Mouse (Mus musculus): ENCODE measurements around the gene Cdc42ep5. TPM values are rescaled to one million over a fixed set of nuclear protein-coding genes. Genes with fewer than 3 reads are reported as not detected.

The Cdc42ep5 gene
- polyA plus RNA-seq (2015; fragmentation: Nextera tagmentation; extraction: Ambion mirVana) = 36.6 and 37.6 TPM in 2 replicates

DNA sequence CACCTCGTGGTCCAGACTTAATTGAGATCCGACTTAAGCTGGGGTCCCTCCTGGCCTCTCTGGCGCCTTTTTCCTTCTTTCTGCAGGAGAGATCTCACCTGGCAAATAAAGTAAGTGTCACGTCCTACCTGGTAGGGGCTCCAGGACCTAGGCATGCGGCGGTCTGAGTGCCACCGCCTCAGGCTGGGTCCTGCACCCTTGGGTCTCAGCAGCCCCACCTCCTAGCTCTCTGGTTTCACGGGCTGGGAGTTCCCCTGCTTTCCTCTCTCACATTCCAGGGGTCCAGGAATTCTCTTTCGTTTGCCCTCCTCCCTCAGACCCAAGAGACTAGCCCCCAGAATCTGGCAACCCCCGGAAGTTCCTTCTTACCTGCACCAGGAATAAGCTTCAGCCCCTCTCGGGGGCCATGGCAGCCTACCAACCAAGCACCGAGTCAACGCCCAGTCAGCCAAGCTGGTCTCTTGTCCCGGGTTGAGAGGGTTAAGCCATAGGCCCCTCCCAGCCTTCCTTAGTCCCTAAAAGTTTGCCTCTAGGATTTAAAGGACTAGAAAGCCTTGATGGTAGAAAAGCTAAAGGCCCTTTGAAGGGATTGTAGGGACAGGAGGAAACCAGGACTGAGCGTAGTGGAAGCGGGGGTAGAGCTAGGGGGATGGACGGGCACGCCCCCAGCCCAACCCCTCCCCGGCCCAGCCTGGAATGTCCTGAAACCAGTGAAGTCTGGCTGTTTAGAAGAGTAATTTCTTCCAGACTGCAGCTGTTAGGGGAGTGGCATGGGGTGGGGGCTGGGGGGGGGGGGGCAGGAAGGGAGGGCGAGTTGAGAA lies at the start of gene Cdc42ep5:
TSS of gene Cdc42ep5 (minus strand) at position 771 of the 821 bp plus-strand sequence.

GRCm38 (mm10) chr7:4150059-4150541 lies 14.6 kb downstream of the Cdc42ep5 start, which contains the start of gene Leng9:
TSS of gene Leng9 (minus strand) at chr7:4150374.

GRCm38 (mm10) chr7:4136771-4137531 lies 27.7 kb downstream of the Cdc42ep5 start, which contains the start of gene Leng8:
TSS of gene Leng8 (plus strand) at chr7:4137039.

DNA sequence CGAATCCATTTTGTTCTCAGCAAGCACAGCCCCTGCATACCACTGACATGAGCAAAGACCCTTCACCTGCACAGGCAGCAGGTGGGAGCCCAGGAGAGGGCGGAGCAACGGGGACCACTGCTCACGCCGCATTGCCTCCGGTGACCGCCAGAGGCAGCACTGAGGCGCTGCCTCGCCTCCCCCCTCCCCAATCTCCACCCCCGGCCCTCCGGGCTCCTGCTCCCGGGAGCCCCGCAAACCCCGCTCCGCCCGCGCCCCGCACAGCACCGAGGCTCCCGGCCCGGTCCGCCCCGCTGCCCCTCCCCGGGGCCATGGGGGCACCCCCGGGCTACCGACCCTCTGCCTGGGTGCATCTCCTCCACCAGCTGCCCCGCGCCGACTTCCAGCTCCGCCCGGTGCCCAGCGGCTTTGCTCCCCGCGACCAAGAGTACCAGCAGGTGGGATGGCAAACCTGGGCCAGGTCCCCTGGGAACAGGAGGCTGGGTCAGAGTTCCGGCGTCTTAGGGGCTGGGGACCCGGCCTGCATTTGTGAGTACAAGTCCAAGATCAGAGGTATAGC lies 45.2 kb downstream of the Cdc42ep5 start, which contains the start of gene Ttyh1:
TSS of gene Ttyh1 (plus strand) at position 65 of the 559 bp plus-strand sequence.

Other genes with a start within 250 kb of the Cdc42ep5 start
- 0.09 and 0.10 TPM in 2 replicates for gene Lilra6, start 249.4 kb downstream of the Cdc42ep5 start, polyA plus RNA-seq (2015; fragmentation: Nextera tagmentation; extraction: Ambion mirVana)
- gene Lair1, start 101.7 kb downstream of the Cdc42ep5 start, polyA plus RNA-seq (2015; fragmentation: Nextera tagmentation; extraction: Ambion mirVana) = 0.18 and 0.46 TPM in 2 replicates
- gene Ttyh1, start 45.5 kb downstream of the Cdc42ep5 start, polyA plus RNA-seq (2015; fragmentation: Nextera tagmentation; extraction: Ambion mirVana) = 3.1 and 3.3 TPM in 2 replicates
- 20.8 and 22.7 TPM in 2 replicates for gene Leng8, start 27.8 kb downstream of the Cdc42ep5 start, polyA plus RNA-seq (2015; fragmentation: Nextera tagmentation; extraction: Ambion mirVana)
- gene Leng9, start 14.5 kb downstream of the Cdc42ep5 start, polyA plus RNA-seq (2015; fragmentation: Nextera tagmentation; extraction: Ambion mirVana) = 3.2 and 4.1 TPM in 2 replicates
- 0.09 and 0.13 TPM in 2 replicates for gene Lilra5, start 72.9 kb upstream of the Cdc42ep5 start, polyA plus RNA-seq (2015; fragmentation: Nextera tagmentation; extraction: Ambion mirVana)
- not detected in 2 replicates for gene Ncr1, start 172.9 kb upstream of the Cdc42ep5 start, polyA plus RNA-seq (2015; fragmentation: Nextera tagmentation; extraction: Ambion mirVana)
- gene Gp6, start 232.9 kb upstream of the Cdc42ep5 start, polyA plus RNA-seq (2015; fragmentation: Nextera tagmentation; extraction: Ambion mirVana) = not detected in 2 replicates